Mouse (Mus musculus) E14TG2a.4 (cell line): ENCODE measurements around the gene Lrrc23.
"Not testable (repeated sequence)": the region's sequence is repeated elsewhere in the genome, so short reads cannot be mapped to it uniquely, and the experiment has no call there.

Experiments used
- H3K27me3 ChIP-seq: 2 replicates; pipeline ENCODE4 v1.6.1; 2014; ENCODE audit warnings: low read length, control low read depth; ENCODE audit not compliant: insufficient read depth
- H3K36me3 ChIP-seq: 2 replicates; pipeline ENCODE4 v1.6.1; 2014; ENCODE audit warnings: low read length, control low read depth; ENCODE audit not compliant: insufficient read depth
- H3K4me1 ChIP-seq: replicated peaks from 2 replicates; pipeline ENCODE4 v1.6.1; 2014; ENCODE audit warnings: low read depth, low read length, control low read depth
- H3K4me3 ChIP-seq: replicated peaks from 2 replicates; pipeline ENCODE4 v1.5.1; 2014; ENCODE audit warnings: mild to moderate bottlenecking, low read length
- H3K9me3 ChIP-seq: 2 replicates; pipeline ENCODE4 v1.6.1; 2014; ENCODE audit warnings: low read length, control low read depth
- CTCF ChIP-seq: conservative IDR thresholded peaks from 2 replicates; pipeline ENCODE4 v1.5.1; 2014; ENCODE audit warnings: low read length
- NANOG ChIP-seq: IDR thresholded peaks from 2 replicates; pipeline ENCODE4 v1.6.1; 2014; ENCODE audit warnings: borderline replicate concordance, low read length, mixed read lengths
- POU5F1 ChIP-seq: IDR thresholded peaks from 2 replicates; pipeline ENCODE4 v1.6.1; 2014; ENCODE audit warnings: low read length, borderline replicate concordance

The Lrrc23 gene

DNA sequence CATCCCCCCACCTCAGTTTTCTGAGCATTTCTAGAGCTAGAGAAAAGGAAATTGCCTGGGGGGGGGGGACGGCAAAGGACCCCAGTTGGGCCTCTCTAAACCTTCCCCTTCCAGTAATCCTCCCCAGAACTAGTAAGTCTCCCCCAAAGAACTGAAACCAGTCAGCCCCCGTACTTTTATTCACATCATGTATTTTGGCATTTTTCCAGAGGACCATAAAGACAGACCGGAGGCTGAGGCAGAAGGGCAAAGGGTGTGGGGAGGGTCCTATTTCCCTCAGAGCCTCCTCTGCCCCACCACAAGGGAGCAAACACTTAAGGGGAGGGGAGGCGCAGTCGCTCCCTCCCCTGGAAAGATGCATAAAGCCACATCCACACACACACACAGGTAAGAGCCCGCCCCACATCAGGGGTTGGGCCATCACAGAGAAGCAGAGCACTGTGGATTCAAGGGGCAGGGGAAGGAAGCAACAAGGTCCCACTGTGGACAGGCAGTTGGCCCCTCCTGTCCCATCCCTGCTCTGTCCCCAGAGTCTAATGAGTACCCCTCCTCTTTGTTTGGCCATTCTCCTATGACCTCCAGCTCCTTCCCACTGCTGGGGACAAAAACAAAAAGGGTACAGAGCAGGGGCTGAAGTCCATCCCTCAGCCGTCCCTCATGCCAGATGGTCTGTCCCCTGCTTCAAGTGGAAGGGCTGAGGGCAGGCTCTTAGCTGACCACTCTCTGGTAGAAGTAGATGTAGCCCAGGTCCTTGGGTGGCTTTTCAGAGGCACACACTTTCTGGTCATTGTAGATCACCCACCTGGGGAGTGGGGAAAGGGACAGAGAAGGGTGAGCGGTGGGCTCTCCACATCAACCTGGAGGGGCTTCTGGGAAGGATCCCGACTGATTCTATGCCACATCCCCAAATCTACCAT, 35.6 kb upstream of the Lrrc23 start:
- no peaks in the 10 kb centered on the region for H3K27me3 ChIP-seq
- no peaks in the 10 kb centered on the region for H3K9me3 ChIP-seq
- peaks cover 62% of the 10 kb centered on the region for H3K4me1 ChIP-seq
- peaks cover 85% of the 10 kb centered on the region for H3K36me3 ChIP-seq
- H3K4me3 ChIP-seq: peak overlapping the region; percentile 87; the same call in 1 of the 2 replicates
- TF ChIP-seq POU5F1 (no peak), CTCF (no peak), NANOG (no peak)

DNA sequence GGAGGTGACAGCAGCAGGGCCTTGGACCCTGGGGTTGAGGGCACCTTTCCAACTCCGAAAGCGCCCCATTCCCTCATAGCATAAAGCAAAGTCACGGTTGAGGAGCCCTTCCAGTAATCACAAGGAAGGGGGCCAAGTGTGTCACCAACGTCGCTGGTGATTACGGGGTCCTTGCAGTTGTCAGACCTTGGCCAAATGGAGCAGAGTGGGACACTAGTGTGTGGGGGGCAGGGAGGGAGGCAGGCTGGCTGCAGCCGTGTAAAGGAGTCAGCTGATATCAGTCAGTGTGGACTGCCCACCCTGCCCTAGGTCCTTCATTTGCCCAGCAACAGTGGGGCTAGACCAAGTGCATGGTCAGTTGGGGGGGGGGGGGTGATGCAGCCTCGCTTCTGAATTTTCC, 34.9 kb upstream of the Lrrc23 start:
- Histone ChIP-seq H3K4me3 (peak overlapping the region; percentile 87), H3K9me3 (no peaks in the 10 kb centered on the region), H3K36me3 (peaks cover 85% of the 10 kb centered on the region), H3K4me1 (peaks cover 68% of the 10 kb centered on the region), H3K27me3 (no peaks in the 10 kb centered on the region)
- TF ChIP-seq CTCF (no peak), POU5F1 (no peak)

DNA sequence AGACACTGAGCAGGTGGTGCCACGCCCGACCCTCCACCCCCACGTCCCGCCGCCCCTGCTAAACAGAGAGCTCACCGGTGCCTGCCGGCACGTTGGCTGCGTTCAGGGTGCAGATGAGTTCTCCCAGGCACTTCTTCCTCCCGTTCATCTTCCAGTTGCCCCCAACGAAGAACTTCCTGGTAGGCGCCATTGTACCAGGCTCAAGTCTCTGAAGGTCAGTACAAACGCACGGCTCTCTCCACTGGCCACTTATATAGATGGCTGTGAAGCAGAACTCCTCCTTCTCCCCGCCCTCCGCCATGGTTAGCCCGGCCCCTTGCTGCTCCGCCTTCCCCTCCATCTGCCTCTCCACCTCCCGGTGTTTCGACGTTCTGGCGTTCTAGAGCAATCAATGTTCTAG, 34.4 kb upstream of the Lrrc23 start, which contains the start of gene Tpi1:
Gene Tpi1, minus strand, starts transcription at position 364 of the 400 bp plus-strand sequence.
- Histone ChIP-seq H3K36me3 (peaks cover 83% of the 10 kb centered on the region), H3K4me3 (peak within 1 kb of the TSS; percentile 87), H3K9me3 (no peaks in the 10 kb centered on the region), H3K4me1 (peaks cover 70% of the 10 kb centered on the region), H3K27me3 (no peaks in the 10 kb centered on the region)
- TF ChIP-seq NANOG (no peak), POU5F1 (no peak), CTCF (no peak)

DNA sequence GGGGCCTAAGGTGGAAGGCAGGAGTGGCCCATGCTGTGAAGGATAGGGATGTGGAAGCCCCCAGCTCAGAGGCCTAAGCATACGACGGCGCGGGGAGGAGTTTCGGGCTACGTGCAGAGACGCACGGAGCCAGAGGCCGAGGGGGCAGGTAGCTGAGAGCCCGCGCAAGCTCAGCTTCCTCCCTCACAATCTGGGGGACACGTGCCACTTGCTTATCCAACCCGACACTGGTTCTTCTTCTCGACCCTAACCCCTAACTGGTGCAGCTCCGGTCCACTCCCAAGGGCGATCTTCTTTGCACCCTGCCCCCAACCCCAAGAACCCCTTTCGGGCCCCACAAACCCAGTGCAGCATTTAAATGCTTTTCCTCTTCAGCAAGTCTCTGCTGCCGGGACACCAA, 34.0 kb upstream of the Lrrc23 start:
- peaks cover 79% of the 10 kb centered on the region for H3K36me3 ChIP-seq
- no peak for TF ChIP-seq CTCF
- no peak for TF ChIP-seq NANOG
- no peak for TF ChIP-seq POU5F1
- peaks cover 69% of the 10 kb centered on the region for H3K4me1 ChIP-seq
- H3K27me3 ChIP-seq: no peaks in the 10 kb centered on the region
- peak overlapping the region; percentile 87 for H3K4me3 ChIP-seq
- no peaks in the 10 kb centered on the region for H3K9me3 ChIP-seq

DNA sequence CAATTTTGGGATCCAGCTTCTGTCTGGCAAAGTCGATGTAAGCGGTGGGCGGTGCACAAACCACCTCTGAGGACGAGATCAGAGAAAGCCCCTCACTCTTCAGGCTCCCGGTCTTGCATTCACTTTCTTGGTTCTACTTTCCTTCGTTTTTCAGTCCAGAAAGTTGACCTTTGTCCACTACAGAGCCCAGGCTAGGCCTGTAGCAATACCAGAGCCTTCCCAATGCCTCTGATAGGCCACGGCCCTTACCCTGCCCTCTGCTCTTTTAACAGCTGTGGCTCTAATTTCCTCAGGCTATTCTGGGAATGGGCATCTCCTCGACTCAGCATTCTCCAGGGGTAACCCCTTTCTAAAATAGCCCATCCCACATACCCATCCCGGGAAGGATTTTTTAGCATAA, 33.3 kb upstream of the Lrrc23 start:
- Histone ChIP-seq H3K9me3 (no peaks in the 10 kb centered on the region), H3K4me3 (peak overlapping the region; percentile 87), H3K36me3 (peaks cover 72% of the 10 kb centered on the region), H3K4me1 (peaks cover 68% of the 10 kb centered on the region), H3K27me3 (no peaks in the 10 kb centered on the region)
- no peak for TF ChIP-seq CTCF
- TF ChIP-seq POU5F1: no peak
- TF ChIP-seq NANOG: no peak

DNA sequence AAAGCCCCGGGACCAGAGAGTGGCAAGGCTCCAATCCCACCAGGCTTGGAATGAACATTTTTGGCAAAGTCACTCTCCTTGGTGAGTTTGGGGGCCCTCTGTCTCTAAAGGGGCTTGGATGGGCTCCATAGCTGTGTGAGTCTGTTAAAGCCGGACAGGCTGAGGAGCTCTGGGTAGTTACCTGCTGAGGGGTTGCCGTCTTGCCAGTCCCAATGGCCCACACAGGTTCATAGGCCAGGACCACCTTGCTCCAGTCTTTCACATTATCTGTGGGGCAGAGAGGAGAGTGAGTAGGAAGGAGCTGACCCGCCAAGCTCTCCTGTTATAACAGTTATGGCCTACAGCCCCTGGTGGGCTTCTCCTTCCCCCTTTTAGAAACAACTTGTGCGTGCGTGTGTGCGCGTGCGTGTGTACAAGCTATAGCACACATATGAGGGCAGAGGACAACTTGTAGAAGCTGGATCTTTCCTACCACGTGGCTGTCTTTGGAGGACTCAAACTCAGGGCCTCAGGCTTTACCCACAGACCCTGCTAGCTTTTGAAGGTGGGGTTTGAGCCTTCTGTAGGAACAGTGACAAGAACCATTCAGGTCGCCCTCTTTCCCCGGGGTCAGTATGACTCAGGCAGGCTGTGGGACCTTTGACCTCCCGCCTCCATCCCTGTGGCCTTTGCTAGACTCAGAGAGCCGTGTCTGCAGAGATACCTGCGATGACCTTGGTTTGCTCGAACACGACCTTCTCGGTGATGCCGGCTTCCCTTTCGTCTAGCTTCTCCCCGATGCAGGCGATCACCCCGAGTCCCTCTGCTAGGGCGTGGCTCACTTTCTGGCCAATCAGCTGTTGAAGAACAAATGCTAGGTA, 32.4 kb upstream of the Lrrc23 start:
- Histone ChIP-seq H3K27me3 (no peaks in the 10 kb centered on the region), H3K4me3 (peak overlapping the region; percentile 87), H3K36me3 (peaks cover 63% of the 10 kb centered on the region), H3K4me1 (peaks cover 71% of the 10 kb centered on the region), H3K9me3 (no peaks in the 10 kb centered on the region)
- TF ChIP-seq POU5F1: no peak
- TF ChIP-seq CTCF: no peak
- no peak for TF ChIP-seq NANOG

DNA sequence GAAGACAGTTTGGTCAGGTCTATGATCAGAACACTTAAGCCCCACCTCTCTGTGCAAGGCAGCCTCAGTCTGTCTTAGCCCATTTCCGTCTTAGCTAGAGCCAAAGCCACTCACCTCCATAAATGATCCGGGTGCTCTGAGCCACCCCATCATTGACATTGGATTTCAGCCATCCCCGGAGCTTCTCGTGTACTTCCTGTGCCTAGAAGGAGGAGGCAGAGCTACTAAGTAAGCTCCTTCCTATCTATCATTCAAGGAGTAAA, 31.8 kb upstream of the Lrrc23 start:
- H3K36me3 ChIP-seq: peaks cover 57% of the 10 kb centered on the region
- no peaks in the 10 kb centered on the region for H3K27me3 ChIP-seq
- no peak for TF ChIP-seq CTCF
- TF ChIP-seq NANOG: no peak
- no peak for TF ChIP-seq POU5F1
- H3K9me3 ChIP-seq: no peaks in the 10 kb centered on the region
- H3K4me3 ChIP-seq: peak overlapping the region; percentile 87
- H3K4me1 ChIP-seq: peaks cover 77% of the 10 kb centered on the region

DNA sequence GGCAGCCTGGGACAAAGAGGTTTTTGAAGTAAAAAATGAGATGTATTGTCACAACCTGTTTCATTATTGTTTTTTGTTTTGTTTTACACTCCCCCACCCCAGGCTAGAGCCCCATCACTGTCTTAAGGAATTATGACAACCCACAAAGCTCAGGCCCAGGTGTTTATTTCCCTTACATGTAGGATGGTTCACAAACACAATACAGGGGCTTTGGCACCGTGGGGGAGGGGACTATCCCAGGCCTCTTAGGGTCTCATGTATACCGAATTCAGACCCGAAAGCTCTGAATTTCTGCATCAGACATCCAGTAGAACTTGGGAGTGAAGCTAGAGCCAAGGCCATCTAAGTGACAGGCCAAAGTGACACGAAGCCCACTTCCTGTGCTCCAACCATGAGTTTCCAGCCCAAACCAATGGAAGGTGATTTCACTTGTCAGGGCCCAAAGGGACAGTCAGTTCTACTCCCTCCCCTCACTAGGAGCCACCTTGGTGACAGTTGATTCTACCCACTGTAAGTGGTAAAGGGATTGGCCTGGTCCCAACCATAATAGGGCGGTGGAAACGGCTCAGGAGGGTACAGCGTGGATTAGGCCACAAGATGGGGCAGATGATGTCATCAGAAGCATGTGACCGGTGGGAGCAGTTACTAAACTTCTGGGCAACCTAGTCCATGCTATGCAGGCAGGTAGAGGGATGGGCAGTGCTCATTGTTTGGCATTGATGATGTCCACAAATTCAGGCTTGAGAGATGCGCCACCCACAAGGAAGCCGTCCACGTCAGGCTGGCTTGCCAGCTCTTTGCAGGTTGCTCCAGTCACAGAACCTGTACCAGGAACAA, 31.3 kb upstream of the Lrrc23 start:
- H3K27me3 ChIP-seq, H3K9me3 ChIP-seq, H3K4me3 ChIP-seq: not testable (repeated sequence)
- Histone ChIP-seq H3K36me3 (peaks cover 52% of the 10 kb centered on the region), H3K4me1 (peaks cover 82% of the 10 kb centered on the region)
